Mouse (Mus musculus) kidney, adult 2 months (tissue): ENCODE results near the gene BC055324.

Source experiments
- CTCF ChIP-seq: fragments of 200-500 bp; conservative IDR thresholded peaks from 2 replicates; pipeline ENCODE4 v1.5.1; 2011; ENCODE audit warnings: low read depth, mild to moderate bottlenecking, control low read depth, low read length, moderate library complexity, mixed read lengths; ENCODE audit not compliant: insufficient read depth, insufficient read length
- POLR2A ChIP-seq: fragments of 200-500 bp; IDR thresholded peaks from one replicate; pipeline ENCODE4 v1.6.1; 2011; ENCODE audit warnings: low read depth, low read length, control low read depth

GRCm38 (mm10) chr1:163931801-163932200 is 62.8 kb downstream of the BC055324 start:
- TF ChIP-seq POLR2A (no peak), CTCF (no peak)
